Mouse (Mus musculus): ENCODE data around the gene Foxl1. TPM values are rescaled to one million over a fixed set of nuclear protein-coding genes. Genes with fewer than 3 reads are reported as not detected.

Foxl1 gene
- total and polyA plus RNA-seq, 3 experiments, result 0.04 TPM; not detected in 2

DNA sequence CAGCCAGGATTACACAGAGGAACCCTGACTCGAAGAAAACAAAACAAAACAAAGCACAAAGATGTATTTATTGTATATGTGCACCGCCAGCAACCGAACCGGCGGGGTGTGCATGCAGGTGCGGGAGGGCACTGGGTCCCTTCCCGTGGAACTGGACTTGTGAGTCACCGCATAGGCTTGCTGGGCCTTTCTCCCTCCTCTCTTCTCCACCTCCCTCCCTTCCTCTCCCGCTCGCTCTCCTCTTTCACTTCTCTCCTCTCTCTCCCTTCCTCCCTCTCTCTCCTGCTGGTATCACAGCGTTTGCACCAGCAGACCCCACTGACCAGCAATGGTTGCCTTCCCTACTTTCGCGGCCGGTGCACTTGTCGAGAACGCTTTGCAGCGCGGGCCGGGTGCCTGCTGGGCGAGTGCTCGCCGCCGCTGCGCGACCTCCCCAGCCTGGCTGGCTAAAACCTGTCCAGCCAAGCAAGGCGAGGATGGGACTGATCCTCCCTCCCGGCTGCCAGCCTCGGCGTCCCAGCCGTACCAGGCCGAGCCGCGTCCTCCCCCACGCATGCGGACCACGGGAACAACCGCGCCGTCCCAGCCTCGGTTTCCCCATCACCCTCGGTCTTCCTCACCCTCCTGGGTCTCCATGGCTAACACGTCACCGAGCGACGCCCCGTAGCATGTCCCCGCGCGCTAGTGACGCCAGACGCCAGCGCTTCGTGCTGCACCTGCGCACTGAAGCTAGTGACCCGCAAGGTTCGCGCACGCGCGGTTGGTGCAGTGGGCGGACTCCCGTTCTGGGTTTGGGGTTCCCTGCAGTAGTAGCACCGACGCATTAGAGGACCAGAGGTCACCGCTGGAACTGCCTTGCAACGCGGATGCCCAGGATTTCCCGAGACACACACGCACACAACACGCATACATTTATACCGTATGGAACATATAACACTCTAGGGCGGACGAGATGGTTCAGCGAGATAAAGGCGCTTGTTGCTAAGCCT lies 19.8 kb upstream of the Foxl1 start, which contains the start of gene Mthfsd (continued):
- TF ChIP-seq MAFK (IDR thresholded peaks at IDR 0.05; ENCODE audit: insufficient replicate concordance, low read length) (no peak), POLR2A (IDR thresholded peaks at IDR 0.05; ENCODE audit: low read depth, low read length) (peak; percentile 97)

GRCm38 (mm10) chr8:121108657-121109056 lies 19.1 kb upstream of the Foxl1 start:
- Histone ChIP-seq H3K9ac (ENCODE audit: insufficient read depth, low read depth) (peak overlapping the region; percentile 36; the same call in 1 of the 2 replicates), H3K36me3 (replicated peaks in 1 of 2; ENCODE audit: control insufficient read depth in 1 of 2, insufficient read depth in 1 of 2, low read length in 1 of 2) (peaks cover 13 to 30% of the 10 kb centered on the region in 2 experiments), H3K79me2 (replicated peaks; ENCODE audit: control insufficient read depth, extremely low read depth, insufficient read depth, poor library complexity, severe bottlenecking) (0 out of 2 replicates have a peak, but pooled peaks cover 12% of the 10 kb centered on the region), H3K9me3 (replicated peaks; ENCODE audit: low read length) (no peaks in the 10 kb centered on the region), H3K4me3 (replicated peaks in 1 of 3; ENCODE audit: low read depth in 2 of 3, low read length in 2 of 3, poor library complexity in 1 of 3) (peak overlapping the region; percentile 79 to 99 (median 84)), H3K4me1 (ENCODE audit: control insufficient read depth in 1 of 2, insufficient read depth in 2 of 2) (peaks cover 12 to 43% of the 10 kb centered on the region in 2 experiments), H3K27ac (ENCODE audit: insufficient read depth, low read depth) (no peak overlapping the region), H3K4me2 (ENCODE audit: insufficient read depth, low read depth, poor library complexity, severe bottlenecking) (peak overlapping the region; percentile 69), H3K27me3 (replicated peaks) (peaks cover 2% of the 10 kb centered on the region)
- no peak for DNase-seq (ENCODE audit: extremely low read depth)
- dilution Hi-C loops (cut with MboI; ENCODE audit: extremely low pct_ligation_motif_present, extremely low pct_unique_long_range_greater_than_20kb, low sequenced_read_pairs) (no loop called here), in situ Hi-C loops (cut with MboI; ENCODE audit: low pct_ligation_motif_present, low pct_unique_long_range_greater_than_20kb, low sequenced_read_pairs) (no loop called here)
- TF ChIP-seq RCOR1 (conservative IDR thresholded peaks at IDR 0.05; ENCODE audit: low read depth, low read length), result no peak
- peak; percentile 67; the same call in 1 of the 2 replicates for TF ChIP-seq MAX (IDR thresholded peaks at IDR 0.05; ENCODE audit: low read length)

GRCm38 (mm10) chr8:121111145-121111907 lies 16.4 kb upstream of the Foxl1 start:
- H3K79me2 ChIP-seq (replicated peaks; ENCODE audit: control insufficient read depth, extremely low read depth, insufficient read depth, poor library complexity, severe bottlenecking), result 0 out of 2 replicates have a peak, but pooled peaks cover 12% of the 10 kb centered on the region
- no peak overlapping the region for H3K9ac ChIP-seq (ENCODE audit: insufficient read depth, low read depth)
- H3K9me3 ChIP-seq (replicated peaks; ENCODE audit: low read length), result peaks cover 11% of the 10 kb centered on the region
- H3K27me3 ChIP-seq (replicated peaks), result peaks cover 6% of the 10 kb centered on the region
- in situ Hi-C loops (cut with MboI; ENCODE audit: low pct_ligation_motif_present, low pct_unique_long_range_greater_than_20kb, low sequenced_read_pairs) (loop anchor here (5.0 kb wide), 2 partner anchors 281 to 401 kb away; no protein-coding TSS in a partner anchor), dilution Hi-C loops (cut with MboI; ENCODE audit: extremely low pct_ligation_motif_present, extremely low pct_unique_long_range_greater_than_20kb, low sequenced_read_pairs) (no loop called here)
- no peak overlapping the region for H3K4me2 ChIP-seq (ENCODE audit: insufficient read depth, low read depth, poor library complexity, severe bottlenecking)
- no peak overlapping the region for H3K4me3 ChIP-seq (replicated peaks in 1 of 3; ENCODE audit: low read depth in 2 of 3, low read length in 2 of 3, poor library complexity in 1 of 3)
- H3K4me1 ChIP-seq (ENCODE audit: control insufficient read depth in 1 of 2, insufficient read depth in 2 of 2), result peaks cover 9 to 34% of the 10 kb centered on the region in 2 experiments
- DNase-seq (ENCODE audit: extremely low read depth), result peak; percentile 28
- no peak overlapping the region for H3K27ac ChIP-seq (ENCODE audit: insufficient read depth, low read depth)
- TF ChIP-seq RAD21 (IDR thresholded peaks at IDR 0.05; ENCODE audit: low read depth, low read length) (no peak), MAX (IDR thresholded peaks at IDR 0.05; ENCODE audit: low read length) (no peak), CHD1 (IDR thresholded peaks at IDR 0.05; ENCODE audit: low read depth, low read length) (no peak), IRF4 (IDR thresholded peaks at IDR 0.05; ENCODE audit: low read depth, low read length) (peak; percentile 54; the same call in 1 of the 2 replicates), ELF1 (IDR thresholded peaks at IDR 0.05; ENCODE audit: low read depth, low read length) (no peak)
- peaks cover 0 to 6% of the 10 kb centered on the region in 2 experiments for H3K36me3 ChIP-seq (replicated peaks in 1 of 2; ENCODE audit: control insufficient read depth in 1 of 2, insufficient read depth in 1 of 2, low read length in 1 of 2)

Data from CH12.LX (cell line).